Mouse (Mus musculus): ENCODE measurements around the gene Nup133.

Gene Nup133

DNA sequence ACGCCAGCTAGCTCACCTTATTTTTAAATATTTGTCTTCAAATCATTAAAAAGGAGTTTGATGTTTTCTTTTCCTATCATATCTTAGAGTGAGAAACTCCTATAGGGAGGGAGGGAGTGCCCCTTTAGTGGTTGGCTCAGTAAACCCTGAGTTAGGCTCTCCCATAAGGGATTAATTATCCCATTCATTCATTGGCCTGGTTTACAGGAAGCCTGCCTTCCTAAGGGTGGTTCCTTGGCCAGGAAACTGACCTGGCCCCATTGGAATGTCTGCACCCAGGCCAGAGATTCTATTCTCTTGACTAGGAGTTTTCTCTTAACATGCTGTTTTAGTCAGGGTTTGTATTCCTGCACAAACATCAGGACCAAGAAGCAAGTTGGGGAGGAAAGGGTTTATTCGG, 61.1 kb downstream of the Nup133 start:
- no peak for DNase-seq (ENCODE audit: low read depth, low spot score)

DNA sequence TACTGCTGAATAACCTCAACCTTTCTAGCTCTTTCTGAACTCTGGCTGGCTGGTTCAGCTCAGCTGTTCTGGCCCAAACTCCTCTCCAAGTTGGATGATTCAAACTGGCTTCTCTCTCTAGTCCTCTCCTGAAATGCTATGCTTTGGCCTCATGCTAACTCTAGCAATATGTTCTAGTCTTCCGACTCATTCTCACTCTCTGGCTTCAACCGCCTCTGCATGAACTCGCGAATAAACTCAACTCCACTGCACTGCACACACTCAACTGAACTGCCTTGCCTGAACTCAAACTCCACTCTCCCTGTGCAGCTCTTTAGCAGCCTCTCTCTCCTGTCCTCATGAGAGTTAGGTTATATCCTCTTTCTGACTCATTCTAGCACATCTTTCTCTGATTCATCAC, 61.9 kb downstream of the Nup133 start:
- no peak for DNase-seq (ENCODE audit: low read depth, low spot score)

DNA sequence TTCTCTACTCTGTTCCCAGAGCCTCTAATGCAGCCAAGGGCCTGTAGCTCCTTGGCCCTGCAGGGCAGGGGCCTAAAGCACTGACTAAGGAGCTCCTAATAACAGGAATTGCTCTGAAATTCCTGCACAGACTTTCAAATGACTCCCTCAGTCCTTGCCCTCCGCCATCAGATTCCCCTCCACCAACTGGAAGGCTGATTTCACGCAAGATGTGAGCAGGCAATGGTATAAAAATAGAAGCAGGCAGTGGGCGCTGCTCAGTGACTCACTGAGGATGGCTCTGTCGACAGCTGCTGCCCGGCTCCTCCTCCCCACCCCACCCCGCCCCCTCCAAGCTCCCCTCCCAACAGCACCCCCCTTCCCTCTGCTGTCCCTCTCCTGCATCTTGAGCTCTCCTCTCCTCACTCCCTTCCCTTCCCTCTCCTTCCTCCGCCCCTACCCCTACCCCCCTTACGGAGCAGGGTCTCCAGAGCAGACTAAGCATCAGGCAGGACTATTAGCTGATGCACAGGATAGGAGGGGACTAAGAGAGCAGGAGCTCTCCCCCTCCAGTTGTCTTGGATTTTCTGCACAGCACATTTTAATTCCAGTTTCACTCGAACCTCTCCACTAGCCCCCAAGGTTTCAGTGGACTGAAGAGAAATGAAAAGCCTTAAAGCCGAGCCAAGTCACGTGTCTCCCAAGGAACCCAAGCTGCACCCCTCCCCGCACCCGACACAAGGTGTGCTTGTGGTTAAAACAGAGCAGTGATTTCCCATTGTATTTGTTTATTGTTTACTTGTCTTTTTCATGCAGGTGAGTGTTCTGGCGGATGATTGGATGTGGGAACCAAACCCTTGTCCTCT, 64.1 kb downstream of the Nup133 start:
- DNase-seq (ENCODE audit: low read depth, low spot score), result peak; percentile 49

DNA sequence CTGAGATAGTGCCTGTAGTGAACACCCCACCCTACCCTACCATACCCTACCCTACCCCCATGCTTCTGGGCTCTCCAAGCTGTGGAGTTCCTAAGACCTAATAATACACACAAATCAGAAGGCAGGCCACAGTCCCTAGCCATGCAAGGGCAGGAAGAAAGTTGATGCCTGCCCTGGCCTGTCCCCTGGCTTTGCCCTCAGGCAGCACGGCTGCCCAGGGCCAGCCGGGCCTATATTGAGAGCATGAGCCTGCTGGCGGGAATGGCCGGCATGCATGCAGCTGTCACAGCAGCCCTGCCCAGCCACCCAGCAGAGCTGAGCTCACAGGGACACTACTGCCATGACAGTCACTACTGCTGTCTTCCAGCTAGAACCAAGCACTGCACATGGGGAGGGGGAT, 66.0 kb downstream of the Nup133 start:
- DNase-seq (ENCODE audit: low read depth, low spot score), result no peak

DNA sequence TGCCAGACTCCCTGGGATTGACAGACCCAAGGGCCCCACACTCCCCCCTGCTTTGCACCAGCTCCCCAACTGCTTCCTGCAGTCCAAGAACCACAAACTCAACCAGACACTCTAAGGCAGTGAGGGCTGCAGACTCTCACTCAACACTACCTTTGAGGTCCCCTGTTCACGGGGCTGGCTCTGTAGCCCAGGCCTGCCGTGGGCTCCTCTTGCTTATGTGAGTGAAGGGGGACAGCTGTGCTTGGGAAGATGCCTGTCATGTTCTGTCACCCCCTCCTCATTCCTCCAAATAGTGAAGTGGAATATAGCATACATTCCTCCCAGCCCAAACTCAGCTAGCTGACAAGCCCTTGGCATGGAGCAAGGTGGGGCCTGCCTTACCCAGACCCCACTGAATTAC, 66.7 kb downstream of the Nup133 start:
- no peak for DNase-seq (ENCODE audit: low read depth, low spot score)

DNA sequence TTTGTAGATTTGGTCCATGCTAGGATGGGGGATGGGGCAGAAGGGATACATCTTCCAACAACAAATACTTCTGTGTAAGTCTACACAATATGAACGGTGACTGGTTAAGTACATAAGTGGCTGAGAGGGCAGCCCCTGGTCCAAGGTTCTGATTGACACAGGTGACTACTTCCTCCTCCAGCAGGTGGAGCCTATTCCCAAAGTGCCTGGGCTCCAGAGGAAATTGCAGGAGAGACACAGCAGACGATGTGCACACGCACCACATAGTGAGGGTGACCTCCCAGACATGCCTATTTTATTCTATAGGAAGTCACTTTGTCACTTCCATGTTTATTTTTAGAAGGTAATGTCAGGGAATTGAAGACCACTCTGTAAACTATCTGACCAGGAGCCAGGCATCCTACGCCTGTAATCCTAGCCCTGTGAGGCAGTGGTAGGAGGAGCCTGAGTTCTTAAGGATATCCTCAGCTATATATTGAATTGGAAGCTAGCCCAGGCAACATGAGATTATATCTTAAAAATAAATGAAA, 68.2 kb downstream of the Nup133 start:
- DNase-seq (ENCODE audit: low read depth, low spot score), result no peak

DNA sequence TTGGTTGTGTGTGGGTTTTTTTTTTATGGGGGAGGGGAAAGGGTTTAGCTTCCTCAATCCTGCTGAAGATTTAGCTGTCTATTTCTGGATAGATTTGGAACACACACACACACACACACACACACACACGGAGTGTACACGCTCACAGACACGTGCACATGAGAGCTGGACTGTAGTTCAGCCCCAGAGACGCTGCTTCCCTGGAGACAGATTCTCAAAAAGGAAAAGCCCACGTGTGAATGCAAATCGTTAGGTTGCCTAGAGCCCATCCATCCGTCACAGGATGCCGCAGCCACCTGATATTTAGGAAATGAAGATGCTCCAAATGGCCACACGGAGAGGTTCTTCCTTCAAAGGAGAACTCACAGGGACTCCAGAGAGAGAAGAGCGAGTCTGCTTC, 68.8 kb downstream of the Nup133 start:
- DNase-seq (ENCODE audit: low read depth, low spot score), result no peak

DNA sequence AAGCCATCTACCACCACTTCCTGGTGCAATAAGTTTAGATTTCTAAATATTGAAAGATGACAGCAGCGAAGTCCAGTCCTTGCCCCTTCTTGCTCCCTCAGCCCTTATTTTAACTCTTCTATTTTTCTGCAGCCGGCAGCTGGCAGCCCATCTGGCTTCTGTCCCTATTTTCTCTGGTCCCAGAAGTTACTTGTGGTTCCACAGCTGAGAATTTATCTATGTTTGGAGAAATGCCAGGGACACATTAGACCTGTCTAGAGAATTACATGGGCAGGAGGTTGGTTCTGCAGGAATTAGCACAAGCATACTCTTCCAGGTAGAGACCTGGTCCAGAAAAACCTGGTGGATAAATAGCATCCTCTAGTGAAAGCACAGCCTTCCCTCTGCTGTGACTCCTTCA, 71.2 kb downstream of the Nup133 start:
- DNase-seq (ENCODE audit: low read depth, low spot score), result no peak

DNA sequence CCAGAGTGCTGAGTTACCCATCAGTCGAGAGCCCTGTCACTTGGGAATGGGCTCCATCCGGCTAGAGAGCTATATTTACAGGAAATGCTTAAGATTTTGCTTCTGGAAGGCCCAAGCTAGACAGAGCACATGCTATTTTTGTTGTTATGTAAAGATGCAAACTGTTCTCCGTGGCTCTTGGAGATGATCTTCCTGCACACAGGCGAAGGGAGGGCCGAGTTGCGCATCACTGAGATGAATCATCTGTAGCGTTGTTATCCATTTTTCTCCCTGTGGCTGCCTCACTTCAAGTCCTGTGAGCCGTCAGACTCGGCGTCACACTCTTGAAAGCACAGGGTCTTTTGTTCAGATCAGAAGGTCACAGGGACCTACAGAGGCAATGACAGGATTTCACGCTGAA, 74.7 kb downstream of the Nup133 start:
- DNase-seq (ENCODE audit: low read depth, low spot score), result no peak

DNA sequence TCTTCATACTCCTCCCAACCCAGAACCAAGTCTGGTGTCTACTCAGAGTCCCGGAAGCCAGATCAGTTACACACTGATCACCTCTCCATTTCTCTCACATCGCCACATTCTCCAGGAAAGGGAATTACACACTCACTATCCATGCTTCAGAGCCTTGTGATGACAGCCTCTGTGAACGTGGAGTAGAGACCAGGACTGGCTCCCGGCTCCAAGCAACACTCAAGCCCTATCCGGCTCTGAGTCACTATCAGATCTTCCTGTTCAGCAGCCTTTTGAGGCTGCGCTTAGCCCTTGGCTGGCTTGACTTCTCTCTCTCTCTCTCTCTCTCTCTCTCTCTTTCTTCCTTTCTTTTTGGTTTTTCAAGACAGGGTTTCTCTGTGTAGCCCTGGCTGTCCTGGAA, 75.7 kb downstream of the Nup133 start:
- no peak for DNase-seq (ENCODE audit: low read depth, low spot score)

DNA sequence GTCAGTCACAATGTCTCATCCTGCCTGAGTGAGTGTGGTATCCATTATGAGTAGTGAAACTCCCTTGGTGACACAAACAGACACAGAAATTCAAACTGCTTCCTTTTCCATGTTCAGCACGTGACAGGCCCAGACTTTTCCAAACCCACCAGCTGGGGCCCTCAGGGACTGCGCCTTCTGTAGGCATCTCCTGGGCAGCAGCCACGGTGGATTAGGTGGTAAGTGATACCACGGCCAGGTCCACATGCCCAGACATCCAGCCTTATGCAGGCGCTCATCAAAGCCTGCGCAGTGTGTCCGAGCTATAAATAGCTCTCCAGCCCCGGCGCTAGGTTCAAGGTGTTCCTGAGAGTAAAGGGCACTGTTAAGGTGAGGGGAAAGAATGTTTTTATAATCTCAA, 77.0 kb downstream of the Nup133 start:
- DNase-seq (ENCODE audit: low read depth, low spot score), result no peak

DNA sequence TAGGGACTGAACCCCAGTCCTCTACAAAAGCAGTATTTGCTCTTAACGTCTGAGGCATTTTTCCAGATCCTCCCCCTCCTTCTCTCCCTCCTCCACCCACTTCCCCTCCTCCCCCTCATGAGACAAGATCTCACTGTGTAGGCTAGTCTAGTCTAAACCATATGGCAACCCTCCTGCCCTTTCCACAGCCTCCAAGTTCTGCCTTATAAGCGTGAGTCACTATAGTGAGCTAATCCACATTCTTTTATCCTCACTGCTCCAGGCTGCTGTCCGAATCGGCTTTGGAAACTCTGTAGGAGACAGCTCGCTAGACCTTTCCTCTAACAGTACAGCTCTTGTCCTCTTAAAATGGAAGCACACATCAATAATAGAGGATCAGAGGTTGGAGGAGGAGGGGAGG, 82.1 kb downstream of the Nup133 start:
- DNase-seq (ENCODE audit: low read depth, low spot score), result no peak

DNA sequence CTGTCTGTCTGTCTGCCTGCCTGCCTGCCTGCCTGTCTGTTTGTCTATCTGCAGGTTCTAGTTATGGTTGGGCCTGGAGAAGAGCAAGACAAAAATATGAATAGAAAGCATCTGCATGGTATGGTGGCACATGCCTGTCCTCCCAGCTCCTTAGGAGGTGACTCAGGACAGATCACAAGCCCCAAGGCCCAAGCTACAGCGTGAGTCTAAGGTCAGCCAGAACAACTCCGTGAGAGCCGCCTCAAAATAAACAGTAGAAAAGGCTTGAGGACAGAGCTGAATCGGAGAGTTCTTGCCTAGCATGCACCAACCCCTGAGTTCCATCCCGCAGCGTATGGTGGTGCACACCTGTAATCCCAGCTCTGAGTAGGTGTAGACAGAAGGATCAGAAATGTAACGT, 83.3 kb downstream of the Nup133 start:
- DNase-seq (ENCODE audit: low read depth, low spot score), result no peak

DNA sequence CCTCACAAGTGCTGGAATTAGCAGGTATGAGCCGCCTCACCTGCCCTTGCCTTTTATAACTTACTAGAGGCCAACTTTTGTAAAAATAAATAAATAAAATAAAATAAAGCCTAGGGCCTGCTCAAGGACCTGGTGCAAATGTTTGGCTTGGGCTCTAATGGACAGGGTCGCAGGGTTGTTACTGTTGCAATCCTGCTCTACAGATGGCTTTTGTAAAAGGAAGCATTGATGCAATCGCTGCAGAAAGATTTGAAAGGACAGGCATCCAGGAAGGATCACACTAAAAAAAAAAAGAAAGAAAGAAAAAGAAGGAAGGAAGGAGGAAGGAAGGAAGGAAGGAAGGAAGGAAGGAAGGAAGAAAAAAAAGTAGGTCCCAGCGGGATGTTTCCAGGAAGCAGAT, 88.7 kb downstream of the Nup133 start:
- no peak for DNase-seq (ENCODE audit: low read depth, low spot score)

DNA sequence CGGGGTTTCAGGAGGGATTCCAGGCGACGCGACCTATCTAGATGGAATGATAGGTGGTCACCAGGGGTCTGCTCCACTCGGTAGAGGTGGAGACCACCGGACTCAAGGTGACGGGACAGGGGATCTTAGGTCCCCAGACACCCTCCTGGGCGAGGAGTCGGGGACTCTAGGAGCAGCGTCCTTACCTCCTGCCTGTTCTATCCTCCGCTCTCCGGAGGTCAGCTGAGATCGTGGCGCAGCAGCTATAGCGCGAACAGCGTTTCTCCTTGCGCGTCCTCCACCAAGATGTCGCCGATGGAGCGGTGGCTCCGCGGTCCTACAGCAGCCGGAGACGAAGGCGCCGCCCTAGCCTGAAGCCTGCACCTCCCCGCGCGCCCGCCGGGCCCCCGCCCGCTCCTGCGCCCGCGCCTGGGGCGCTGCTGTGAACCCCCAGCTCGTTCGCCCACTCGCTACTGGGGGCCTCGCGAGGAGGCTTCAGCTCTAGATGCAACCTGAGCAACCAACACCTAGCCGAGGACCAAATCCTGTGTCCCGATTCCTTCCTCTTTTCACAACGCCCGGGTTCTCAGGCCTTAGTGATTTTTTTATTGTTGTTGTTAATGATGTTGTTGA, 89.3 kb downstream of the Nup133 start, which contains the start of gene Ccsap:
Ccsap (minus strand) TSS at position 562 of the 612 bp plus-strand sequence.
- no peak for DNase-seq (ENCODE audit: low read depth, low spot score)

DNA sequence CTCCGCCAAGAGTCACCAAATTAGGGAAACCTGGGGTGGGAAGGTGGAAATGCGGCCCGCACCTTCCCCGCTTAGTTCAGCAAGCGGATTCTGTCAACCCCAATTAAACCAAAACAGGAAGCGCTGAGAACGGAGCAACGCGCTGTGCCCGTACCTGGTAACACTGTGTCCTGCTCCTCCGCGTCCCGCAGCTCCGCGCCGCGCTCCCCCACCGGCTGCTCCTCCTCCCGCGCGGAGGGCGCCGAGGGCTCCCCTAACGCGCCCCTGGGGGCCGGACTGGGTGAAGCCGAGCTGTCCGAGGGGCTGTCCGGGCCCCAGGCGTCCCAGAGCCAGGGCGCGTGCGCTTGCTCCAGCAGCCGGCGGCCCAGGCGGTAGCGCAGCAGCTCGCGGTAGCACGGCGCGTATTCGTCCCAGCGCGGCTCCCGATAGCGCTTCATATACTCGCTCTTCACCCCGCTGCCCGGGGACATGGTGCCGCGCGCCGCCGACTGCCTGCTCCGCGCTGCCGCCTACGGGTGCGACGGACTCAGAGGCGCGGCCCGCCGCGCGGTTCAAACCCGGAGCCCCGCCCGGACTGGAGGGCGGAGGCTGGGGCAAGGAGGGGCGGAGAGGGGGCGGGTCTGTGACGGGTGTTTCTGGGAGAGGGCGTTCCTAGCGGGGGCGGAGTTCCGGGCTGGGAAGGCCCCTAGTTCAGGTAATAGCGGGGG, 90.0 kb downstream of the Nup133 start:
- DNase-seq (ENCODE audit: low read depth, low spot score), result peak; percentile 86

DNA sequence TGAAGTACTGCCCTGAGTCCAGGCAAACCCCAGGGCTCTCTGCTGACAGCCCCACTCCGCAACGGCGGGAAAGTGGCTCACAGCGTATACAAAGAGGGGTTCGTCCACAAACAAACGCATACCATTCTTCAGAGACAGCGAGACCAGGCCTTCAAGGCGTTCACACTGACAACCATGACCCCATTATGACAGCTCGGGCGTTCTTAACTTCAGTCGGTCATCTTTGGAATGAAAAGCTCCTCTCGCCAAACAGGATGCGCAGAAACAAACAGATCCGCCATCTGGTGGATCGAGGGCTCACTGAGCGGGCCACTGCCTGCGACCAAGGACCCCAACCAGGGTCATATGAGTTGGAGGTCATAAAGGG, 90.5 kb downstream of the Nup133 start:
- no peak for DNase-seq (ENCODE audit: low read depth, low spot score)

DNA sequence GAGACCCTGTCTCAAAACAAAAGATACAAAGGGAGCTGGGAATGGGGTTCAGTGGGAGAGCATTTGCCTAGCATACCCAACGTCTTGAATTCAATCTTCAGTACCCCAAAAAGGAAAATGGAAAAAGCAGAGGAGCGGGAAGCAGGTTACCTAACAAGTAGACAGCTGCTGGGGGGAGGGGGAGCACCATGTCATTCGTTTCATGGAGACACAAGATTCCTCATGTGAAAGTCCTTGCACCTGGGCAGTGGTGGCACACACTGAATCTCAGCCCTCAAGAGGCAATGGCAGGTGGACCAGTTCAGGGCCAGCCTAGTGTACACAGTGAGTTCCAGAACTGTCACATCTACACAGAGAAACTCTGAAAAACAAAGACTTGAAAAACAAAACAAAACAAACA, 91.7 kb downstream of the Nup133 start:
- no peak for DNase-seq (ENCODE audit: low read depth, low spot score)

DNA sequence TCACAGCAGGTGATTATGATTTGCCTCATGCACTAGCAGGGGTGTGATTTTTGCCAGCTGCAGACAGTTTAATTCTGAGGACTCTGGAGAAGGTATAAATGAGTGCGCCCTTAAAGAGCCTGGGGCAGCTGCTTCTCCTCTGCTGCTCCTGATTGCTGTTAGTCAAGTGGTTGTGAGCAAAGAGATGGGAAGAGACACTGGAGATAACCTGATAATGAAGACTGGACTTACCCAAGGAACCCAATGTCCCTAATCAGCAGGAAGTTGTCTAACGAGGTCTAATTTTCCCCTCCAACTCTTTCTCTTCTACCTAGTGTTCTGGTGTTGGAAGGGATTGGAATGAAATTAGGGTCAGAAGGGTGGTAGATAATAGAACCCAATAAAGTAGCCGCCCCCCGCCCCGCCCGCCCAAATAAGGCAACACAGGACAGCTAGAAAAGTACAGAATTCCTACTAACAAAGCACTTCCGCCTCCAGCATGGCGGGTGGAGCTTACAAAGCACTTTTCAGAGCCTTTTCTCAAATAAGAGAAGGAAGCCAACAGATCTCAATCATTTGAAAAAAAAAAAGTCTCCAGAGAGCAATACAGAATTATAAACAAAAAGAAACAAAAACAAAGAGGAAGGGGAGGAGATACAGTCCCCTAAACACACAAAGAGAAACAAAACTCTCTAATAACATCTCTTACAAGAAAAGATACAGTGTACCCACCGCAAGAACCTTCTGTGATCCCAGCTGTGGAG, 94.2 kb downstream of the Nup133 start:
- DNase-seq (ENCODE audit: low read depth, low spot score), result no peak

DNA sequence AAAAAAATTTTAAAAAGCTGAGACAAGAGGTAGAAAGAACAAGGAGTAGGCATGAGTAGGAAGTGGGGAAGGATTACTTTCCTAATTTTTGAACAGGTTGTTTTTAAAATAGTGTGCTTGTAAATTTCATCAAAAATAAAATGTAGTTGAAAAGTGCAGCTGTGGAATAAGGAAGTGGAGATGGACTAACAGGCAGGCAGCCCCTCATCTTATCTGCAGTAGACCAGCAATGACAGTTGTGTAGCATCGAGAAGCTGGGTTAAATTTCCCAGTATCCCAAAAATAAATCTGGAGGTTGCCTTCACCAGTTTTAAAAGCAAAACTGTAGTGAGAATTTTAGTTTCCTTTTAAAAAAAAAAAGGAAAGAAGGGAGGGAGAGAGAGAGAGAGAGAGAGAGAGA, 94.8 kb downstream of the Nup133 start:
- no peak for DNase-seq (ENCODE audit: low read depth, low spot score)

DNA sequence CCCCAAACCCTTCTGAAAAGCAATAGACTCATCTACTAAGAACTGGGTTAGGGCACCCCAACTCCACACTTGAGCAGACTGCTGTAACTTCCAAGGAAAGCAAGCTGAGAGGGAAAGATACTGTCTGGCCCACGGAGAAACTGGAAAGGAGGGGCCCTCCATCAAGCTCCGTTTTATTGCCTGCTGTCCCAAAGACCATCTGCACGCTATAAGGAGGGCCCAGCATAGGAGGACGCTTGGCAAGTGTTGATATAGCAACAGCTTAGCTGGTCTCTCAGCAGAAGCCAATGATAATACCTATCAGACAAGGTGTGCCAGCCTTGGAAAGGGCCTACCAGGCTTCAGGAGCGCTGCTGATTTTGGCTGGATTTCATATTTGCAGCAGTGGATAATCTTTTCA, 97.5 kb downstream of the Nup133 start:
- DNase-seq (ENCODE audit: low read depth, low spot score), result no peak

DNA sequence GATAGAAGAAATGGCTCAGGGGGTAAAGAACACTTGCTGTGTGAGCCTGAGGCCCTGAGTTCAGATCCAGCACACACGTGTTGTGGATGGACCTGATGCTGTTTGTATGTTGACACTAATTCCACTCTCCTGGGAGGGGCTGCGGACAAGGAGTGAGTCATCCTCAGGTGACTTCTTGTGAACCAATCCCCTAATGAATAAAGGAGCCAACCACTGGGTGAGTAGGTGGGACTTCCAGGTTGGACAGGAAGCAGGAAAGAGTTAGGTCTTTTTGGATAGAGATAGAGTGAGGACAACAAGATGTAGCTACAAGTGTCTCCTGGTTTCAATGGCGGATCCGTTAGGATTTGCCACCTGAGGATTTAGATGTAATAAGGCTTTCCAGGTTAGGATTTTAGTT, 99.7 kb downstream of the Nup133 start:
- DNase-seq (ENCODE audit: low read depth, low spot score), result no peak
